Mouse (Mus musculus) left cerebral cortex, adult 2 months (tissue): ENCODE results near the gene Eif5a. TPM values are rescaled to one million over a fixed set of nuclear protein-coding genes. Genes with fewer than 3 reads are reported as not detected.

Source experiments
- DNase-seq, 2 experiments: peaks; one replicate each; pipeline ENCODE4 v3.0.0; 2021 to 2022; ENCODE audit warnings: low spot score in 2 of 2, mixed read lengths in 1 of 2; ENCODE audit errors: extremely low spot score in 1 of 2
- H3K27ac ChIP-seq: fragments of 200-600 bp; 2 replicates; pipeline ENCODE4 v1.8.1; 2022
- H3K4me3 ChIP-seq: fragments of 200-600 bp; 2 replicates; pipeline ENCODE4 v1.8.1; 2022
- CTCF ChIP-seq: fragments of 200-600 bp; IDR thresholded peaks from 2 replicates; pipeline ENCODE4 v1.8.1; 2022; ENCODE audit warnings: antibody characterized with exemption, mild to moderate bottlenecking, moderate library complexity
- intact Hi-C: fragments of 180-260 bp; cut with DNase I; formaldehyde crosslinking; loops from one replicate; pipeline ENCODE4 v1.15.1; 2025
- total RNA-seq, 2 experiments: library from RNA; stranded (reverse); gene quantifications; 2 replicates each; pipeline ENCODE4 v1.2.3; 2021

The Eif5a gene
- total RNA-seq, 2 experiments from 2014 or later, result 408 to 429 TPM

- Histone ChIP-seq H3K4me3 (no peak overlapping the region), H3K27ac (no peak overlapping the region)
- intact Hi-C loops, result no loop called here
- no peak for DNase-seq
- TF ChIP-seq CTCF, result peak; percentile 7
Measured at GRCm38 (mm10) chr11:69886907-69887635, 34.7 kb downstream of the Eif5a start.

- DNase-seq, result no peak
- Histone ChIP-seq H3K27ac (no peak overlapping the region), H3K4me3 (no peak overlapping the region)
- TF ChIP-seq CTCF, result no peak
- intact Hi-C loops, result no loop called here
Measured at GRCm38 (mm10) chr11:69884663-69885062, 37.1 kb downstream of the Eif5a start.

- Histone ChIP-seq H3K27ac (no peak overlapping the region), H3K4me3 (no peak overlapping the region)
- TF ChIP-seq CTCF, result no peak
- intact Hi-C loops, result no loop called here
- DNase-seq, result no peak
Measured at GRCm38 (mm10) chr11:69884240-69884639, 37.5 kb downstream of the Eif5a start.

- Histone ChIP-seq H3K4me3 (no peak overlapping the region), H3K27ac (no peak overlapping the region)
- TF ChIP-seq CTCF, result no peak
- no peak for DNase-seq
- intact Hi-C loops, result no loop called here
Measured at GRCm38 (mm10) chr11:69883527-69884151, 38.1 kb downstream of the Eif5a start.

GRCm38 (mm10) chr11:69883066-69883465 is 38.7 kb downstream of the Eif5a start:
- intact Hi-C loops, result no loop called here
- no peak overlapping the region for H3K27ac ChIP-seq
- TF ChIP-seq CTCF, result peak; percentile 51
- H3K4me3 ChIP-seq, result no peak overlapping the region
- no peak for DNase-seq

GRCm38 (mm10) chr11:69881787-69882670 is 39.7 kb downstream of the Eif5a start:
- intact Hi-C loops, result loop anchor here (2.0 kb wide), 1 partner anchor 19 kb away; the partner anchor contains the start of genes 2810408A11Rik and Neurl4

GRCm38 (mm10) chr11:69880853-69881603 is 40.7 kb downstream of the Eif5a start, which contains the start of gene Kctd11:
TSS of gene Kctd11 (minus strand) at chr11:69881406.
- peak within 1 kb of the TSS; percentile 53 for H3K4me3 ChIP-seq
- intact Hi-C loops, result loop anchor here (2.0 kb wide), 1 partner anchor 20 kb away; the partner anchor contains the start of genes 2810408A11Rik and Neurl4
- peak; percentile 72 to 73 for DNase-seq
- peak within 1 kb of the TSS; percentile 78 for H3K27ac ChIP-seq
- TF ChIP-seq CTCF, result peak; percentile 33

More at GRCm38 (mm10) chr11:69881787-69882670, 39.7 kb downstream of the Eif5a start:
- no peak for TF ChIP-seq CTCF
- H3K27ac ChIP-seq, result peak overlapping the region; percentile 78
- no peak for DNase-seq
- H3K4me3 ChIP-seq, result peak overlapping the region; percentile 53

GRCm38 (mm10) chr11:69880506-69880852 is 41.3 kb downstream of the Eif5a start:
- peak; percentile 72 for TF ChIP-seq CTCF
- intact Hi-C loops, result loop anchor here (2.0 kb wide), 1 partner anchor 20 kb away; the partner anchor contains the start of genes 2810408A11Rik and Neurl4
- Histone ChIP-seq H3K27ac (peak overlapping the region; percentile 78), H3K4me3 (peak overlapping the region; percentile 53)
- peak in 1 of 2 experiments; percentile 28 for DNase-seq

- peak overlapping the region; percentile 53 for H3K4me3 ChIP-seq
- no peak overlapping the region for H3K27ac ChIP-seq
- no peak for DNase-seq
- intact Hi-C loops, result loop anchor here (2.0 to 5.0 kb wide), 3 partner anchors 21 to 122 kb away; partner anchors contain the start of genes 2810408A11Rik, Fgf11, Neurl4 and Polr2a
- TF ChIP-seq CTCF, result no peak
Measured at GRCm38 (mm10) chr11:69879711-69880110, 42.0 kb downstream of the Eif5a start.

- intact Hi-C loops, result loop anchor here (5.0 kb wide), 2 partner anchors 77 to 122 kb away; partner anchors contain the start of genes Fgf11 and Polr2a
- TF ChIP-seq CTCF, result no peak
- Histone ChIP-seq H3K27ac (no peak overlapping the region), H3K4me3 (no peak overlapping the region)
- DNase-seq, result no peak
Measured at GRCm38 (mm10) chr11:69878952-69879351, 42.8 kb downstream of the Eif5a start.

GRCm38 (mm10) chr11:69878399-69878798 is 43.4 kb downstream of the Eif5a start:
- DNase-seq, result no peak
- H3K27ac ChIP-seq, result no peak overlapping the region
- H3K4me3 ChIP-seq, result no peak overlapping the region
- intact Hi-C loops, result loop anchor here (5.0 kb wide), 2 partner anchors 76 to 121 kb away; partner anchors contain the start of genes Fgf11 and Polr2a
- TF ChIP-seq CTCF, result no peak
